Mouse (Mus musculus): ENCODE results near the gene Scube2.

- no peak for TF ChIP-seq EP300 (optimal IDR thresholded peaks at IDR 0.05)
- TF ChIP-seq CTCF (IDR thresholded peaks at IDR 0.05; ENCODE audit: low read depth): no peak
Observed at GRCm38 (mm10) chr7:109834894-109835293, 30.6 kb downstream of the Scube2 start.
